Mouse (Mus musculus): ENCODE data around the gene Eif4e1b. TPM values are rescaled to one million over a fixed set of nuclear protein-coding genes. Genes with fewer than 3 reads are reported as not detected.

The Eif4e1b gene
- polyA plus RNA-seq (2015; fragmentation: Nextera tagmentation; extraction: Ambion mirVana), result not detected in 2 replicates

DNA sequence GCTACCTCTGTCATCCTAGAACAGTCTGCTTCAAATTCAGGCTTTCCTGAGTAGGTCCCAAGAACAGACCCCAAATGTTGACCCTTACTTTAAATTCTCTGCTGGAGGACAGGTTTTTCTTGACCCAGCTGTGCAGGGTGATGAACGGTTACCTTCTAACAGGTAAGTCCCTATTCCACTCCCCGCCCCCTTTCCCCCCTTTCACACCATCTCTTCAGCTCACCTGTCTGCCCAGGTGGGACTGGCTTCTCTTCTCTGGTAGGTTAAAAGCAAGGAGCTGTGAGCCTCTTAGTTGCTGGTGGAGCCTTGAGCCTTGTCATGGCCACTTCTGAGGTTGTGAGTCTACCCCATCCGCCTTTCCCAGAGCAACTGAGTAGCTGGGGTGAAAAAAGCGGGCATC, at the start of gene Eif4e1b:
TSS of gene Eif4e1b (plus strand) at position 301 of the 400 bp plus-strand sequence.
- H3K4me3 ChIP-seq (replicated peaks), result no peak within 1 kb of the TSS
- H3K27ac ChIP-seq, result no peak within 1 kb of the TSS
- H3K4me1 ChIP-seq (replicated peaks), result peaks cover under 1% of the 10 kb centered on the region; the same call in 1 of the 2 replicates
- peaks cover 7% of the 10 kb centered on the region; the same call in 1 of the 2 replicates for H3K27me3 ChIP-seq
- no peak within 1 kb of the TSS for H3K4me2 ChIP-seq
- 60% methylated on average over 4 of the region's 4 CpGs for WGBS (ENCODE audit: insufficient replicate concordance)
- H3K36me3 ChIP-seq, result no peaks in the 10 kb centered on the region
- ATAC-seq (ENCODE audit: low read depth) (no peak), DNase-seq (no peak)
- H3K9ac ChIP-seq, result no peak within 1 kb of the TSS
- H3K9me3 ChIP-seq (replicated peaks), result no peaks in the 10 kb centered on the region

DNA sequence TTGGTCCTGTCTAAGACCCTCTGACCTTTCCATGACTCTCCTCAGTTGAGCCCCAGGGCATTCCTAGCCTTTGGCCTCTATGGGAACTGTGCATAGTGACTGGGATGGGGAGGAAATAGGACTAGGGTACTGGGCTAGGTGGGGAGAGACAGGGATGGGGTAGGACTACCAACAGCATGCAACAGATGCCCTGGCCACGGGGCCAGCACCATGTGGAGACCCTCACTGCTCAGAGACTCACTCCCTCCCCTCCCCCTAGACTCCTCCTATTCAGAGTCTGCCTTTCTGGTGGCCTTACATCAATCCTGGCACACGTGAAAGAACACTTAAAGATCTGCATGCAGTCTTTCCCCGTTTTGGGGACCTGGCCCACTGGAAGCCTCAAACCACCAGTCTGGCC, 46.9 kb upstream of the Eif4e1b start:
- peaks cover 55% of the 10 kb centered on the region for H3K27me3 ChIP-seq
- no peak overlapping the region for H3K4me3 ChIP-seq (replicated peaks)
- no peak overlapping the region for H3K4me2 ChIP-seq
- no peak overlapping the region for H3K9ac ChIP-seq
- 14% methylated on average over 3 of the region's 3 CpGs for WGBS (ENCODE audit: insufficient replicate concordance)
- ATAC-seq (ENCODE audit: low read depth) (no peak), DNase-seq (no peak)
- H3K36me3 ChIP-seq, result no peaks in the 10 kb centered on the region
- no peaks in the 10 kb centered on the region for H3K9me3 ChIP-seq (replicated peaks)
- H3K4me1 ChIP-seq (replicated peaks), result no peaks in the 10 kb centered on the region
- H3K27ac ChIP-seq, result no peak overlapping the region

DNA sequence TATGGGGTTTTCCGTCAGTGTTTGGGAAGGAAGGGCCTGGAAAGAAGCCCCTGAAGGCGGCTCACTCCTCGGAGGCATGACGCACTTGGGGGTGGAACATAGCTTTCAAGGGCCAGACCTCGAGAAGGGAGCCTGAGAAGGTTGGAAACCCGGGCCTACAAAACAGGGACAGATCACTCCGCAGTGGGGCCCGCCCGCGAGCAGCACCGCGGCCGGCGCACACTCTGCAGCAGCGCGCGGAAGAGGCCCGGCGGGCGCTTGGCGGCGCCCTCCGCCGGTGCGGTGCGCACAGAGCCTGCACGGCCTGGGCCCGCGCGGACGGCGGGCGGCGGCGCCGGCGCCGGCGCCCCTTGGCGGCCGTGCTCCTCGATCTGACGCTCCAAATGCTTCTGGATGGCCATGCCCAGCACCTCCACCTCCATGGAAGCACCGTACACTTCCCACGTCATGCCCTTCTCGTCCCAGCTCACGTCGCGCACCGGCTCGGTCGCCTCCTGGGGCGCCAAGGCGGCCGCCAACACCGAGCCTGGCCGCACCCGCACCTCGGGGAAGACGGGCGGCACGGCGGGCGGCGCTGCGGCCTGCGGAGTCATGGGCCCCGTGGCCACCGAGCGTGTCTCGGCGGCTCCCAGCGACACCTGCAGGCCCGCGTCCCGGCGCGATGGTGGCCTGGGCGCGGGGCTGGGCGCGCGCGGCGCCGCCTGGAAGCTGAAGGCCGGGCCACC, 46.1 kb upstream of the Eif4e1b start:
- ATAC-seq (ENCODE audit: low read depth), result no peak
- H3K4me3 ChIP-seq (replicated peaks), result peak overlapping the region; percentile 36
- H3K4me2 ChIP-seq, result peak overlapping the region; percentile 54
- H3K27ac ChIP-seq, result no peak overlapping the region
- H3K36me3 ChIP-seq, result no peaks in the 10 kb centered on the region
- H3K27me3 ChIP-seq, result peaks cover 57% of the 10 kb centered on the region
- WGBS (ENCODE audit: insufficient replicate concordance), result 1% methylated on average over 83 of the region's 87 CpGs
- no peaks in the 10 kb centered on the region for H3K4me1 ChIP-seq (replicated peaks)
- no peak overlapping the region for H3K9ac ChIP-seq
- H3K9me3 ChIP-seq (replicated peaks), result no peaks in the 10 kb centered on the region
- no peak for DNase-seq

DNA sequence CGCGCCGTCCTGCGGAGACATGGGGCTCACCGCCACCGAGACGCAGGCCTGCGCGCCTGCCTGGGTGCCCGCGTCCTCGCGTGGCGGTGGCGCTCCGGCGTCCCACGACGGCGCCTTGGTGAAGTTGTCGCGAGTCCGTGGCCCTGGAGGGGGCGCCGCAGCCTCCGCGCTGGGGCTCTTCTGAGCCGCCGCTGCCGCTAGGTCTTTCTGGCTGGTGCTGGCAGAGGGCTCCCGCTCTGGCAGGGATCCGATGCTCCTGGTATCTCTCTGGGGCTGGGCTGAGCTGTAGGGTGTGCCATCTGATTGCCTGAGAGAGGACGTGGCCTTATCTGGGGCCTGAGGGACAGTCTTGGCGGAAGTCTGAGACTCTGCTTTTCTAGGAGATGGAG, 45.6 kb upstream of the Eif4e1b start:
- DNase-seq (no peak), ATAC-seq (ENCODE audit: low read depth) (no peak)
- 6% methylated on average over 33 of the region's 34 CpGs for WGBS (ENCODE audit: insufficient replicate concordance)
- H3K4me2 ChIP-seq, result peak overlapping the region; percentile 54
- H3K9ac ChIP-seq, result no peak overlapping the region
- H3K4me3 ChIP-seq (replicated peaks), result peak overlapping the region; percentile 36
- H3K27ac ChIP-seq, result no peak overlapping the region
- no peaks in the 10 kb centered on the region for H3K36me3 ChIP-seq
- no peaks in the 10 kb centered on the region for H3K9me3 ChIP-seq (replicated peaks)
- no peaks in the 10 kb centered on the region for H3K4me1 ChIP-seq (replicated peaks)
- H3K27me3 ChIP-seq, result peaks cover 57% of the 10 kb centered on the region

DNA sequence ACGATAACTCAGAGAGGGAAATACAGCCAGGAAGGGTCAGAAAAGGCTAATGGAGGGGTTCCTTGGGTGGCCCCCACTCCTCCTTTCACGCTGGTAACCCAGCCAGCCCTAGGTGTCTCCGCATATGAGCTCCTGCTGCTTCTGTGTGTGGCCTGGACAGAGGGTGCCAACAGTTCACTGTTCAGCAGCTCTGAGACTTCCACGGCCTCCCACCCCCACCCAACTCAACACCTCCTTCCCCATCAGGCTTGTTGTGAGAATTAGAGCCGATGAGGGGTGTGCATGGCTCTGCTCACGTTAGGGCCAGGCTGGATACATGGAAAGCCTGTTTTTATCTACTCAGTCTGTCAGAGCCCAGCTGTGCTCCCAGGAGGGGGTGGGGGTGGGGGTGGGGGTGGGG, 37.7 kb upstream of the Eif4e1b start:
- H3K36me3 ChIP-seq, result no peaks in the 10 kb centered on the region
- peaks cover 9% of the 10 kb centered on the region for H3K4me1 ChIP-seq (replicated peaks)
- H3K4me3 ChIP-seq (replicated peaks), result no peak overlapping the region
- no peak for ATAC-seq (ENCODE audit: low read depth)
- no peak overlapping the region for H3K27ac ChIP-seq
- no peaks in the 10 kb centered on the region for H3K9me3 ChIP-seq (replicated peaks)
- H3K4me2 ChIP-seq, result no peak overlapping the region
- no peak for DNase-seq
- 34% methylated on average over 6 of the region's 6 CpGs for WGBS (ENCODE audit: insufficient replicate concordance)
- H3K9ac ChIP-seq, result no peak overlapping the region
- peaks cover 52% of the 10 kb centered on the region for H3K27me3 ChIP-seq

DNA sequence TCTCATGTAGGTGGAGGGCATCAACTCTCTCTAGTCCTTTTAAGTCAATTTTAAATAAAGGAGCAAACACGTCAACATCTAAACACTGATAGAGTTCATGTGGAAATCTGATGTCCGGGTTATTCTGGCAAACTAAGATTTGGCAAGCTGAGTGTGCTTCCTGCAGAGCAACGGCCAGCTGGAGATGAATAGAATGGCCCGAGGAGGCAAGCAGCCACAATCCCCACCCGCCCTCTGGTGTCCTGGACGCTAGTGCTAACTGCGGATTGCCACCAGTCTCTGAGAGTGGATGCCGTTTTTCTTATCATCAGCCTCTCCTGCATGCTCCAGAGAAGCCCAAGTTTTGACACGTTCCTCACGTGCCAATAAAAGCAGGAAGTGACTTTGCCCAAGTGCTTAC, 36.9 kb upstream of the Eif4e1b start:
- DNase-seq (no peak), ATAC-seq (ENCODE audit: low read depth) (no peak)
- Histone ChIP-seq H3K9me3 (replicated peaks) (no peaks in the 10 kb centered on the region), H3K27me3 (peaks cover 57% of the 10 kb centered on the region), H3K4me3 (replicated peaks) (no peak overlapping the region), H3K27ac (no peak overlapping the region), H3K9ac (no peak overlapping the region), H3K4me2 (no peak overlapping the region), H3K36me3 (no peaks in the 10 kb centered on the region), H3K4me1 (replicated peaks) (peaks cover 9% of the 10 kb centered on the region)
- 33% methylated on average over 10 of the region's 10 CpGs for WGBS (ENCODE audit: insufficient replicate concordance)

DNA sequence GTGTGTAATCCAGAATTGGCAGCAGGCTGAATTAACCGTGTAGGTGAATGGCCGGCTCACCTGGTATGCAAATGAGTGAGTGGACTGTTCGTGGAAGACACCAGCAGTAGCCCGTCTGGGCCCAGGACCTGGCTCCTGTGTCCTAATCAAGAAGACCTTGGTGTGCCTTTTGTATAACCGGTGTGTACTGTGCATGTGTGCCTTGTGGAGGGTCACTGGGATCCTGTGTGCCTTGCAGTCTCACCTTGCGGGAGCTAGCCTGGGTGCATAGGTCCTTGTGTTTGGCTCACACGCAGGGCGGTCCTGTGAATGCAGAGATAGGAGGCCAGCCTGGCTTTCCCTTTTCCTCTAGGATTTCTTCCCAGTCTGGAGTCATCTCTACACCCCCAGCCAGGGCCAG, 35.6 kb upstream of the Eif4e1b start:
- WGBS (ENCODE audit: insufficient replicate concordance), result 74% methylated on average over 8 of the region's 8 CpGs
- Histone ChIP-seq H3K4me2 (no peak overlapping the region), H3K4me3 (replicated peaks) (no peak overlapping the region), H3K27me3 (peaks cover 67% of the 10 kb centered on the region), H3K9ac (no peak overlapping the region), H3K27ac (no peak overlapping the region), H3K36me3 (no peaks in the 10 kb centered on the region), H3K9me3 (replicated peaks) (no peaks in the 10 kb centered on the region), H3K4me1 (replicated peaks) (peaks cover 9% of the 10 kb centered on the region)
- DNase-seq (no peak), ATAC-seq (ENCODE audit: low read depth) (no peak)

DNA sequence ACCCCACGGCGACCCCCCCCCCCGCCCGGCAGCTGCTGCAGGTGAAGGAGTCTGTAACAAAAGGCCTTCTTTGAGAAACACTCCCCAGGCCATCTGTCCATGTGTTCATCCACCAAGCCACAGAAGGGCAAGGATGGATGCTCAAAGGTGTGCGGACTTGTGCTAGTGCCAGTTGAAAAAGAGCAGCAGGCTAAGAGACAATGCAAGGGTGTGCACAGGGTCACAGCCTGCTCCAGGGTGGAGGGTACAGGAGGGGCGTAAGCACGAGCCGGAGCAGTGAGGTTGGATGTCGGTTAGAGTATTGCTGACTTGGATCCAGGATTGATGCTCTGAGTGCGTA, 35.1 kb upstream of the Eif4e1b start:
- peaks cover 72% of the 10 kb centered on the region for H3K27me3 ChIP-seq
- 0 out of 2 replicates have a peak overlapping the region, but pooled peaks have one; percentile 67 for H3K4me2 ChIP-seq
- no peak for ATAC-seq (ENCODE audit: low read depth)

DNA sequence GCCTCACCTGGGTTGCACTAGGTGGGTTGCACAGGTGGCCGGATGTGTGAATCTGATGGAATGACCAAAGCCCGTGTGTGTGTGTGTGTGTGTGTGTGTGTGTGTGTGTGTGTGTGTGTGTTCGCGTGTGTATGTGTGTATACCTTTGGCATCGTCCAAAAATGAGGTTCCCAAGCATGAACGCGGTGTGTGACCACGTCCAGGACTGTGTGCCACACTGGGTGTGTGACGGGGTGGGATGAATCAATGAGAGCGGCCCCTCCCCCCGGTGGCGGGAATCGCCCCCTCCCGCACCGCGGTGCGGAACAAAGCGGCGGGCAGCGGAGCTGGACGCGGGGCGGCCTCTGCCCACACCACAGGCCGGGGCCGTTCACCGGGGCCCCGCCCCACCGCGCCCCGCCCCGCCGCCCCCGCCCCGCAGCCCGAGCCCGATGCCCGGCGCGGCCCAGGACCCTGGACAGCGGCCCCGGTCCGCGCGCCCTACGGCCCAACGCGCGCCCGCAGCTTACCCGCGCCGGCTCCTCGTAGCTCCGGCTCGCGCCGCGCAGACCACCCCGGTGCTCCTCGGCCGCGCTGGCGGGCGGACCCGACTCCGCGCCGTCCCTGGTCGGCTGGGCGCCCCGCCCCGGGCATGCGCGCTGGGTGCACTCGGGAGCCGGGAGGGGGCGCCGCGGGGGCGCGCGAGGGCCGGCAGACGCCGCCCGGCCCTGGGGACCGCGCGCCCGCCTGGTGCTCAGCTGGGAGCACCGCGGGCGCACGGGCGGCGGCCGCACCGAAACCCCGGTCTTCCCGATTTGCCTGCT, 34.5 kb upstream of the Eif4e1b start:
- H3K9ac ChIP-seq, result no peak overlapping the region

More for the DNA sequence above, 35.1 kb upstream of the Eif4e1b start:
- Histone ChIP-seq H3K4me1 (replicated peaks) (peaks cover 9% of the 10 kb centered on the region), H3K9ac (no peak overlapping the region), H3K9me3 (replicated peaks) (no peaks in the 10 kb centered on the region), H3K36me3 (no peaks in the 10 kb centered on the region), H3K27ac (no peak overlapping the region), H3K4me3 (replicated peaks) (no peak overlapping the region)
- no peak for DNase-seq
- 53% methylated on average over 10 of the region's 10 CpGs for WGBS (ENCODE audit: insufficient replicate concordance)

DNA sequence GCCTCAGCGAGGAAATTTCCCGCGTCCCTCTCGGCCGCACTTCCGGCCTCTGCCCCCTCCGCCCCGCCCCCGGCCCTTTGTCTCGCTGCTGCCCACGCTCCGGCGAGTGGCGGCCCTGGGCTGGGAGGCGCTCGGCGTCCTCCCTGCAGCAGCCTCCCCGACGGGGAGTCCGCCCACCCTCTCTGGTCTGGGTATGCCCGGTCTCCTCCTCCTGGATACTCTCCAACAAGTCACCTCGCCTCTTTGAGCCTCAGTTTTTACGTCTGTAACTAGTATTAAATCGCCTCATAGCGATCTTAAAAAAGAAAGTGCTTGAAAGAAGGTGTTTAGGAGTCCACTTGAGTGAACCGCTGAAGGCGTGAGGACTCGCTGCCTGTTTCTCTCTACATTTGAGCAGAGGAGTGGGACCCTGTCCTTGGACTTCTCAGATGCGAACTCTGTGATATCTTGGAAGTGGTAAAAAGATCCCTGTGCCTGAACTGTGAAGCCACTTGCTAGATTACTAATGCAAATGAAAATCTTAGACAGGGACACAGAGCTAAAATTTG, 33.9 kb upstream of the Eif4e1b start, which contains the start of gene Gprin1:
TSS of gene Gprin1 (minus strand) at position 11 of the 548 bp plus-strand sequence.
- Histone ChIP-seq H3K4me2 (peak within 1 kb of the TSS; percentile 67), H3K27ac (no peak within 1 kb of the TSS), H3K36me3 (no peaks in the 10 kb centered on the region), H3K9ac (no peak within 1 kb of the TSS), H3K4me3 (replicated peaks) (peak within 1 kb of the TSS; percentile 56), H3K27me3 (peaks cover 82% of the 10 kb centered on the region), H3K9me3 (replicated peaks) (no peaks in the 10 kb centered on the region), H3K4me1 (replicated peaks) (peaks cover 9% of the 10 kb centered on the region)
- WGBS (ENCODE audit: insufficient replicate concordance), result 3% methylated on average over 28 of the region's 29 CpGs
- DNase-seq (no peak), ATAC-seq (ENCODE audit: low read depth) (no peak)

More for the DNA sequence above, 34.5 kb upstream of the Eif4e1b start:
- no peak overlapping the region for H3K27ac ChIP-seq
- H3K4me2 ChIP-seq, result peak overlapping the region; percentile 67
- H3K4me1 ChIP-seq (replicated peaks), result peaks cover 9% of the 10 kb centered on the region
- peak overlapping the region; percentile 56 for H3K4me3 ChIP-seq (replicated peaks)
- H3K9me3 ChIP-seq (replicated peaks), result no peaks in the 10 kb centered on the region
- WGBS (ENCODE audit: insufficient replicate concordance), result 3% methylated on average over 72 of the region's 100 CpGs
- H3K36me3 ChIP-seq, result no peaks in the 10 kb centered on the region
- DNase-seq, result no peak
- H3K27me3 ChIP-seq, result peaks cover 76% of the 10 kb centered on the region
- peak; percentile 31 for ATAC-seq (ENCODE audit: low read depth)

DNA sequence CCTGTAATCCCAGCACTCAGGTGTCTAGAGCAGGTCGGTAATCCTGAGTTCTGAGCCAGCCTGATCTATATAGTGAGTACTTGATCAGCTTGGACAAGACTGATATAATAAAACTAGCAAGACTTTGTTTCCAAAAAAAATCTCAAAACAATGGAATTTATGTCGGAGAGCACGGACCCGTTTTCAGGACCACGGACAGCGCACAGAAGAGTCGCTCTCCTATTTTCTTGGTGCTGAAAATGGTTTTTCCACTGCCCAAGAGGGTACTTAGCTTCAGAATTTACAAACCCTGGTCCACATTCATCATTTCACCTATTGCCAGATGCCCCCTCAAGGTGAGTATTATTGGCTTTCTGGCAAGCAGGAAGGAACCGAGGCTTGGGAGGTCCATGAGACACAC, 33.1 kb upstream of the Eif4e1b start:
- DNase-seq, result no peak
- H3K27me3 ChIP-seq, result peaks cover 89% of the 10 kb centered on the region

More for the DNA sequence above, 33.1 kb upstream of the Eif4e1b start:
- Histone ChIP-seq H3K4me2 (no peak overlapping the region), H3K36me3 (no peaks in the 10 kb centered on the region), H3K4me3 (replicated peaks) (no peak overlapping the region), H3K9me3 (replicated peaks) (no peaks in the 10 kb centered on the region), H3K27ac (no peak overlapping the region), H3K4me1 (replicated peaks) (peaks cover 9% of the 10 kb centered on the region), H3K9ac (no peak overlapping the region)
- ATAC-seq (ENCODE audit: low read depth), result no peak
- WGBS (ENCODE audit: insufficient replicate concordance), result 4% methylated on average over 8 of the region's 8 CpGs

Measured in liver, embryonic 13.5 days (tissue).